Mouse (Mus musculus) heart, adult 2 months (tissue): ENCODE measurements around the gene Bcl9l. TPM values are rescaled to one million over a fixed set of nuclear protein-coding genes. Genes with fewer than 3 reads are reported as not detected.
"Not testable (repeated sequence)": the region's sequence is repeated elsewhere in the genome, so short reads cannot be mapped to it uniquely, and the experiment has no call there.

Source experiments
- DNase-seq, 2 experiments: peaks; one replicate each; pipeline ENCODE4 v3.0.0; 2021
- H3K27ac ChIP-seq: fragments of 200-600 bp; 2 replicates; pipeline ENCODE4 v1.8.1; 2022
- H3K27me3 ChIP-seq: fragments of 200-500 bp; 2 replicates; pipeline ENCODE4 v1.6.1; 2012; ENCODE audit warnings: mild to moderate bottlenecking, low read length, inconsistent platforms, mixed read lengths; ENCODE audit not compliant: control insufficient read depth, insufficient read depth
- H3K36me3 ChIP-seq: fragments of 200-500 bp; 2 replicates; pipeline ENCODE4 v1.6.1; 2012; ENCODE audit warnings: low read length, inconsistent platforms; ENCODE audit not compliant: control insufficient read depth, insufficient read depth
- H3K4me1 ChIP-seq: fragments of 200-500 bp; 2 replicates; pipeline ENCODE4 v1.6.1; 2011; ENCODE audit warnings: low read length; ENCODE audit not compliant: control insufficient read depth, insufficient read depth
- H3K4me3 ChIP-seq: fragments of 200-600 bp; 2 replicates; pipeline ENCODE4 v1.8.1; 2022
- H3K79me2 ChIP-seq: fragments of 200-500 bp; replicated peaks from 2 replicates; pipeline ENCODE4 v1.6.1; 2012; ENCODE audit warnings: mild to moderate bottlenecking, inconsistent platforms, low read length, moderate library complexity, mixed read lengths; ENCODE audit not compliant: control insufficient read depth, insufficient read depth
- H3K9ac ChIP-seq: fragments of 200-500 bp; 2 replicates; pipeline ENCODE4 v1.6.1; 2012; ENCODE audit warnings: low read depth, mild to moderate bottlenecking, control low read depth, inconsistent platforms, low read length, mixed read lengths
- CTCF ChIP-seq: fragments of 200-600 bp; IDR thresholded peaks from 2 replicates; pipeline ENCODE4 v1.8.1; 2022; ENCODE audit warnings: antibody characterized with exemption, mild to moderate bottlenecking, moderate library complexity
- EP300 ChIP-seq: fragments of 200-500 bp; IDR thresholded peaks from 2 replicates; pipeline ENCODE4 v1.6.1; 2011; ENCODE audit warnings: low read depth, low read length, control low read depth; ENCODE audit not compliant: insufficient read depth
- POLR2A ChIP-seq: fragments of 200-500 bp; IDR thresholded peaks from 2 replicates; pipeline ENCODE4 v1.6.1; 2011; ENCODE audit warnings: mild to moderate bottlenecking, low read depth, low read length, control low read depth; ENCODE audit not compliant: insufficient read depth
- WGBS: fragments of 180-500 bp; shearing (Covaris S2); methylation state at CpG from one replicate; pipeline ENCODE4 v1.1.7; 2018; 5-methylcytosine and 5-hydroxymethylcytosine counted together
- intact Hi-C: fragments of 180-260 bp; cut with DNase I; formaldehyde crosslinking; loops from one replicate; pipeline ENCODE4 v1.15.1; 2025
- long read RNA-seq: library from polyadenylated mRNA; stranded (forward); transcript quantifications from one replicate; pipeline ENCODE4 v2.0.0, GENCODE M21; 2021
- polyA plus RNA-seq: library from polyadenylated mRNA; depleted of rRNA; stranded (reverse); fragments of >200 nt; gene quantifications from 2 replicates; pipeline ENCODE4 v1.2.3, GENCODE M21; 2012; rRNA removed
- total RNA-seq, 2 experiments: library from RNA; stranded (reverse); gene quantifications; 2 replicates each; pipeline ENCODE4 v1.2.3; 2021

Bcl9l gene
- total RNA-seq (10 to 100 TPM; 44.5 to 58.7 TPM), polyA plus RNA-seq (15.3 and 21.5 TPM in 2 replicates)
- long read RNA-seq, partial matches to known transcripts: 1 of 9 reads
- long read RNA-seq, other reads (novel, unspliced or antisense): 8 of 9 reads

- TF ChIP-seq EP300: peak; percentile 49; the same call in 1 of the 2 replicates
- TF ChIP-seq POLR2A: peak; percentile 90
- TF ChIP-seq CTCF: peak; percentile 95
- Histone ChIP-seq H3K9ac (peak within 1 kb of the TSS; percentile 83), H3K79me2 (no peaks in the 10 kb centered on the region), H3K27me3 (no peaks in the 10 kb centered on the region), H3K4me1 (peaks cover 22% of the 10 kb centered on the region), H3K4me3 (peak within 1 kb of the TSS; percentile 75), H3K36me3 (peaks cover 2% of the 10 kb centered on the region; the same call in 1 of the 2 replicates), H3K27ac (peak within 1 kb of the TSS; percentile 93)
- DNase-seq: peak; percentile 94 to 95
- intact Hi-C loops: loop anchor here (1.0 to 10.0 kb wide), 2 partner anchors 18 to 398 kb away; no protein-coding TSS in a partner anchor
- WGBS: under 1% methylated on average over 31 of the region's 31 CpGs
Observed at GRCm38 (mm10) chr9:44482552-44482951, at the start of gene Bcl9l. Gene Bcl9l (plus strand): TSS chr9:44482825.

- peak in 1 of 2 experiments; percentile 39 for DNase-seq
- H3K36me3 ChIP-seq: no peaks in the 10 kb centered on the region
- no peak overlapping the region for H3K9ac ChIP-seq
- TF ChIP-seq EP300 (no peak), POLR2A (no peak), CTCF (no peak)
- 75% methylated on average over 6 of the region's 6 CpGs for WGBS
- H3K4me1 ChIP-seq: no peaks in the 10 kb centered on the region
- no peaks in the 10 kb centered on the region; the same call in 1 of the 2 replicates for H3K27me3 ChIP-seq
- intact Hi-C loops: no loop called here
- no peak overlapping the region for H3K4me3 ChIP-seq
- no peak overlapping the region for H3K27ac ChIP-seq
- no peaks in the 10 kb centered on the region for H3K79me2 ChIP-seq
Observed at GRCm38 (mm10) chr9:44435747-44436146, 46.9 kb upstream of the Bcl9l start.

GRCm38 (mm10) chr9:44440961-44441360, 41.7 kb upstream of the Bcl9l start, which contains the start of gene Foxr1:
Gene Foxr1 (minus strand): TSS chr9:44441136.
- intact Hi-C loops: no loop called here
- Histone ChIP-seq H3K9ac (no peak within 1 kb of the TSS), H3K4me3 (no peak within 1 kb of the TSS), H3K4me1 (no peaks in the 10 kb centered on the region), H3K36me3 (no peaks in the 10 kb centered on the region), H3K79me2 (no peaks in the 10 kb centered on the region), H3K27me3 (no peaks in the 10 kb centered on the region; the same call in 1 of the 2 replicates), H3K27ac (no peak within 1 kb of the TSS)
- WGBS: 65% methylated on average over 19 of the region's 19 CpGs
- TF ChIP-seq CTCF (no peak), EP300 (no peak), POLR2A (no peak)
- no peak for DNase-seq

GRCm38 (mm10) chr9:44444402-44445025, 38.1 kb upstream of the Bcl9l start:
- DNase-seq, H3K27me3 ChIP-seq, H3K4me1 ChIP-seq, H3K79me2 ChIP-seq, intact Hi-C loops, H3K36me3 ChIP-seq, H3K4me3 ChIP-seq, H3K27ac ChIP-seq, H3K9ac ChIP-seq: not testable (repeated sequence)
- WGBS: 83% methylated on average over 7 of the region's 7 CpGs

- Histone ChIP-seq H3K4me1 (no peaks in the 10 kb centered on the region), H3K27ac (no peak overlapping the region), H3K79me2 (no peaks in the 10 kb centered on the region), H3K9ac (no peak overlapping the region), H3K36me3 (no peaks in the 10 kb centered on the region), H3K27me3 (no peaks in the 10 kb centered on the region), H3K4me3 (no peak overlapping the region)
- no peak for DNase-seq
- intact Hi-C loops: no loop called here
- TF ChIP-seq EP300 (no peak), CTCF (peak; percentile 67), POLR2A (no peak)
Observed at GRCm38 (mm10) chr9:44450387-44450786, 32.2 kb upstream of the Bcl9l start.

GRCm38 (mm10) chr9:44454132-44454890, 28.3 kb upstream of the Bcl9l start:
- 14% methylated on average over 14 of the region's 14 CpGs for WGBS
- no peaks in the 10 kb centered on the region for H3K27me3 ChIP-seq
- no peaks in the 10 kb centered on the region for H3K36me3 ChIP-seq
- H3K9ac ChIP-seq: no peak overlapping the region
- no peak overlapping the region for H3K27ac ChIP-seq
- peak; percentile 83 to 88 for DNase-seq
- no peaks in the 10 kb centered on the region for H3K4me1 ChIP-seq
- TF ChIP-seq POLR2A (no peak), EP300 (peak; percentile 80; the same call in 1 of the 2 replicates), CTCF (peak; percentile 92)
- intact Hi-C loops: loop anchor here (1.0 to 2.0 kb wide), 4 partner anchors 24 to 231 kb away; no protein-coding TSS in a partner anchor
- H3K4me3 ChIP-seq: no peak overlapping the region
- H3K79me2 ChIP-seq: no peaks in the 10 kb centered on the region
